Mouse (Mus musculus) CH12.LX (cell line): ENCODE measurements around the gene BC052040. TPM values are rescaled to one million over a fixed set of nuclear protein-coding genes. Genes with fewer than 3 reads are reported as not detected.

Source experiments
- DNase-seq: peaks from one replicate; pipeline ENCODE4 v3.0.0-alpha.2; 2013; ENCODE audit errors: extremely low read depth
- H3K27ac ChIP-seq: 2 replicates; pipeline ENCODE4 v1.5.1; 2012; ENCODE audit warnings: low read depth, mild to moderate bottlenecking, control low read depth, moderate library complexity; ENCODE audit not compliant: insufficient read depth
- H3K27me3 ChIP-seq: replicated peaks from 2 replicates; pipeline ENCODE3; 2012; ENCODE audit warnings: inconsistent platforms
- H3K36me3 ChIP-seq, 2 experiments: replicated peaks in 1 of 2; 2 replicates each; pipeline versions ENCODE3 to v1.6.1; 2012; ENCODE audit warnings: inconsistent platforms in 1 of 2, low read length in 1 of 2, mild to moderate bottlenecking in 1 of 2, mixed read lengths in 1 of 2, moderate library complexity in 1 of 2; ENCODE audit not compliant: control insufficient read depth in 1 of 2, insufficient read depth in 1 of 2
- H3K4me1 ChIP-seq, 2 experiments: 2 replicates each; pipeline ENCODE4 v1.6.1; 2012; ENCODE audit warnings: inconsistent platforms in 1 of 2, moderate library complexity in 1 of 2; ENCODE audit not compliant: insufficient read depth in 2 of 2, control insufficient read depth in 1 of 2
- H3K4me2 ChIP-seq: 2 replicates; pipeline ENCODE4 v1.6.1; 2012; ENCODE audit warnings: low read depth, mild to moderate bottlenecking, control low read depth; ENCODE audit not compliant: poor library complexity, insufficient read depth, severe bottlenecking
- H3K4me3 ChIP-seq, 3 experiments: fragments of 150-350 bp in 1 of 3; sonication (generic) in 1 of 3; replicated peaks in 1 of 3; 2 replicates each; pipeline versions ENCODE3 to v1.5.1; 2011 to 2012; ENCODE audit warnings: low read depth in 2 of 3, low read length in 2 of 3, mild to moderate bottlenecking in 2 of 3, moderate library complexity in 2 of 3, control low read depth in 1 of 3, improper control_type of control experiment in 1 of 3, inconsistent platforms in 1 of 3, mixed read lengths in 1 of 3; ENCODE audit not compliant: poor library complexity in 1 of 3
- H3K79me2 ChIP-seq: replicated peaks from 2 replicates; pipeline ENCODE4 v1.6.1; 2012; ENCODE audit warnings: mild to moderate bottlenecking, moderate library complexity; ENCODE audit not compliant: control insufficient read depth, poor library complexity, insufficient read depth, severe bottlenecking; ENCODE audit errors: extremely low read depth
- H3K9ac ChIP-seq: 2 replicates; pipeline ENCODE4 v1.6.1; 2012; ENCODE audit warnings: low read depth, mild to moderate bottlenecking, control low read depth, moderate library complexity; ENCODE audit not compliant: insufficient read depth
- H3K9me3 ChIP-seq: replicated peaks from 2 replicates; pipeline ENCODE3; 2012; ENCODE audit warnings: low read length, inconsistent platforms, mixed read lengths
- BHLHE40 ChIP-seq: IDR thresholded peaks from 2 replicates; pipeline ENCODE4 v1.6.1; 2011; ENCODE audit warnings: mild to moderate bottlenecking, low read depth, low read length, improper control_type of control experiment
- CHD1 ChIP-seq: IDR thresholded peaks from 2 replicates; pipeline ENCODE4 v1.6.1; 2012; ENCODE audit warnings: low read depth, low read length, improper control_type of control experiment, inconsistent platforms
- CTCF ChIP-seq, 2 experiments: IDR thresholded peaks in 1 of 2; conservative IDR thresholded peaks in 1 of 2; 2 replicates each; pipeline ENCODE4 v1.5.1; 2011 to 2012; ENCODE audit warnings: low read depth in 2 of 2, low read length in 2 of 2, improper control_type of control experiment in 1 of 2, inconsistent platforms in 1 of 2, mild to moderate bottlenecking in 1 of 2, moderate library complexity in 1 of 2
- GABPA ChIP-seq: IDR thresholded peaks from 2 replicates; pipeline ENCODE4 v1.6.1; 2012; ENCODE audit warnings: low read depth, low read length, improper control_type of control experiment, inconsistent platforms; ENCODE audit not compliant: insufficient replicate concordance
- IRF4 ChIP-seq: IDR thresholded peaks from 2 replicates; pipeline ENCODE4 v1.6.1; 2014; ENCODE audit warnings: low read depth, mild to moderate bottlenecking, inconsistent platforms, low read length, improper control_type of control experiment
- JUN ChIP-seq: IDR thresholded peaks from 2 replicates; pipeline ENCODE4 v1.6.1; 2011; ENCODE audit warnings: low read depth, mild to moderate bottlenecking, low read length, improper control_type of control experiment, moderate library complexity; ENCODE audit not compliant: insufficient read depth
- JUND ChIP-seq: conservative IDR thresholded peaks from 2 replicates; pipeline ENCODE4 v1.6.1; 2011; ENCODE audit warnings: low read depth, low read length, improper control_type of control experiment
- MEF2A ChIP-seq: IDR thresholded peaks from 2 replicates; pipeline ENCODE4 v1.6.1; 2014; ENCODE audit warnings: low read depth, mild to moderate bottlenecking, inconsistent platforms, low read length, improper control_type of control experiment, borderline replicate concordance
- MYC ChIP-seq: IDR thresholded peaks from 2 replicates; pipeline ENCODE4 v1.6.1; 2011; ENCODE audit warnings: low read depth, mild to moderate bottlenecking, improper control_type of control experiment, low read length
- NRF1 ChIP-seq: IDR thresholded peaks from 2 replicates; pipeline ENCODE4 v1.6.1; 2014; ENCODE audit warnings: low read depth, mild to moderate bottlenecking, inconsistent platforms, low read length, improper control_type of control experiment, moderate library complexity
- RAD21 ChIP-seq: IDR thresholded peaks from 2 replicates; pipeline ENCODE4 v1.6.1; 2011; ENCODE audit warnings: low read depth, mild to moderate bottlenecking, low read length, improper control_type of control experiment, moderate library complexity
- SIN3A ChIP-seq: IDR thresholded peaks from 2 replicates; pipeline ENCODE4 v1.6.1; 2012; ENCODE audit warnings: low read length, improper control_type of control experiment, inconsistent platforms
- SMC3 ChIP-seq: IDR thresholded peaks from 2 replicates; pipeline ENCODE4 v1.6.1; 2011; ENCODE audit warnings: low read depth, low read length, improper control_type of control experiment
- TBP ChIP-seq: conservative IDR thresholded peaks from 2 replicates; pipeline ENCODE4 v1.6.1; 2011; ENCODE audit warnings: low read depth, low read length, improper control_type of control experiment
- TCF12 ChIP-seq: IDR thresholded peaks from 2 replicates; pipeline ENCODE4 v1.6.1; 2014; ENCODE audit warnings: low read depth, mild to moderate bottlenecking, inconsistent platforms, low read length, improper control_type of control experiment
- UBTF ChIP-seq: IDR thresholded peaks from 2 replicates; pipeline ENCODE4 v1.6.1; 2012; ENCODE audit warnings: low read depth, mild to moderate bottlenecking, inconsistent platforms, low read length, improper control_type of control experiment, moderate library complexity
- USF1 ChIP-seq: IDR thresholded peaks from 2 replicates; pipeline ENCODE4 v1.6.1; 2014; ENCODE audit warnings: low read depth, mild to moderate bottlenecking, inconsistent platforms, low read length, improper control_type of control experiment
- ZC3H11A ChIP-seq: IDR thresholded peaks from 2 replicates; pipeline ENCODE4 v1.6.1; 2012; ENCODE audit warnings: low read depth, mild to moderate bottlenecking, inconsistent platforms, low read length, improper control_type of control experiment
- ZMIZ1 ChIP-seq: IDR thresholded peaks from 2 replicates; pipeline ENCODE4 v1.6.1; 2012; ENCODE audit warnings: low read depth, mild to moderate bottlenecking, inconsistent platforms, low read length, improper control_type of control experiment
- dilution Hi-C: fragments of 300-500 bp; cut with MboI; formaldehyde crosslinking; loops from 2 replicates; pipeline ENCODE4 v1.14.3; 2020; ENCODE audit warnings: low sequenced_read_pairs; ENCODE audit not compliant: extremely low pct_unique_long_range_greater_than_20kb, extremely low pct_ligation_motif_present
- in situ Hi-C: fragments of 300-500 bp; cut with MboI; formaldehyde crosslinking; loops from 3 replicates; pipeline ENCODE4 v1.14.3; 2019; ENCODE audit warnings: low sequenced_read_pairs, low pct_ligation_motif_present, low pct_unique_long_range_greater_than_20kb, mixed read lengths
- polyA plus RNA-seq: library from polyadenylated mRNA; unstranded; fragments of >175 nt; gene quantifications from 2 replicates; pipeline ENCODE4 v1.2.1, GENCODE M21; 2012; ENCODE audit warnings: low read depth; ENCODE audit not compliant: insufficient read length
- total RNA-seq, 2 experiments: library from RNA; depleted of rRNA; stranded (reverse); fragments of 300-350 nt in 1 of 2; fragments of >200 nt in 1 of 2; gene quantifications; 2 replicates each; pipeline ENCODE4 v1.2.3; 2012 to 2014

BC052040 gene
- total and polyA plus RNA-seq, 3 experiments, result 5.9 to 16.5 (median 6.5) TPM

DNA sequence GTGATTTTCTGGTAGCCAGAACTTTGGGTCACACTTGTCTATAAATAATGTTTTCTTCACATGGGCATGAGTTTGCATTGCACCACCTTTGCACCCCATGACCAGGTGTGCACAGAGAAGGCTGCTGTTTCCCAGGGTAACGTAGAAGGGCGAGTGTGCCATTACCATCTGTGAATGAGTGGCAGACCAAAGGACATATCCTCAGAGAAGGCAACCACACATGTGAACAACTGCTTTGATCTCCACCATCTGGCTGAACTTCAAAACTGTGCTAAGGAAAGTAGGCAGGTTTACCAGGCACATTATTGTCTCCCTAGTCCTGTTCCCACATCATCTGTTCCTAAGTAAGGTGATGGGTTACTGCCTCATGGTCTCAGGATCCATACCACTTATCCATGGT lies 86.0 kb downstream of the BC052040 start:
- no peak for DNase-seq
- in situ Hi-C loops, result no loop called here
- dilution Hi-C loops, result no loop called here

DNA sequence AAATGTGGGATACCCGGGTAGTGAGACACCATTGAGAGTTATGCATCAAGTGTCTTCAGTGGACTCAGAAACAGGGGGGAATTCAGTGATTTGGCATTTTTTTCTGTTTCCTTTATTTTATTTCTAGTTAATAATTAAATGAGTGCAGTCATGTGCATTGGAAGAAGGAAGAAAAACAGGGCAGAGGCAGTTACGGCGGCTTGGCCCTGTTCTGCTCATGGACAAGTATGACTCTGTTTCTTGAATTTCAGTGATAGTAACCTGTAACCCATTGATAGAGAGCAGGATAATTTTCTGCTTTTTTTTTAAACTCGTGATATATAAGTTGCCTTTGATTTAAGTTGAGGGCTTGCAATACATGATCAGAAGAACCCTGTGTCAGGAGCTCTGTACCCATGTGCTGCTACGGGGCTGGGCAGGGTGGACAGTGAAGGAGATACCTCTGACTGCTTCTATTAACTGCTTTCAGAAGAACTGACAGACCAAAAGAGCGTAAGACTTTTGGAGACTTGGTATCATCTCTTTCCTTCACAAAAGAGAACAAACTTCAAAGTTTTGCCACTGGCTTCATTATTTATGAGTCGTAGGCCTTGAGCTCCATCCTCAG lies 91.6 kb downstream of the BC052040 start:
- no peaks in the 10 kb centered on the region for H3K79me2 ChIP-seq
- no peaks in the 10 kb centered on the region for H3K27me3 ChIP-seq
- no peak overlapping the region for H3K4me2 ChIP-seq
- no peak overlapping the region for H3K9ac ChIP-seq
- H3K4me3 ChIP-seq, result no peak overlapping the region
- no peak overlapping the region for H3K27ac ChIP-seq
- H3K9me3 ChIP-seq, result no peaks in the 10 kb centered on the region
- in situ Hi-C loops, result no loop called here
- H3K4me1 ChIP-seq, result no peaks in the 10 kb centered on the region
- no peak for DNase-seq
- no peak for TF ChIP-seq GABPA
- TF ChIP-seq NRF1, result no peak
- TF ChIP-seq USF1, result no peak
- dilution Hi-C loops, result no loop called here
- H3K36me3 ChIP-seq, result peaks cover 0 to 12% of the 10 kb centered on the region in 2 experiments

More for the DNA sequence above, 86.0 kb downstream of the BC052040 start:
- Histone ChIP-seq H3K4me1 (no peaks in the 10 kb centered on the region), H3K27me3 (no peaks in the 10 kb centered on the region), H3K36me3 (peaks cover 4 to 40% of the 10 kb centered on the region in 2 experiments), H3K4me2 (no peak overlapping the region), H3K9me3 (no peaks in the 10 kb centered on the region), H3K79me2 (no peaks in the 10 kb centered on the region), H3K9ac (no peak overlapping the region), H3K27ac (no peak overlapping the region), H3K4me3 (no peak overlapping the region)
- TF ChIP-seq TBP (no peak), UBTF (no peak), MEF2A (no peak), ZC3H11A (no peak), BHLHE40 (no peak), SMC3 (no peak), JUND (no peak), IRF4 (no peak), JUN (no peak), SIN3A (no peak), CHD1 (no peak), CTCF (conservative IDR thresholded peaks at IDR 0.05 in 1 of 2, IDR thresholded peaks at IDR 0.05 in 1 of 2; ENCODE audit: low read depth in 2 of 2, low read length in 2 of 2) (no peak), TCF12 (no peak), ZMIZ1 (no peak), RAD21 (no peak), MYC (no peak)
